Mouse (Mus musculus) liver, adult (tissue): ENCODE data around the gene Bcs1l.

Experiments used
- GATA4 ChIP-seq: IDR thresholded peaks from 2 replicates; pipeline ENCODE4 v1.6.1; 2014; ENCODE audit warnings: mild to moderate bottlenecking, low read length; ENCODE audit not compliant: insufficient replicate concordance

Gene Bcs1l

DNA sequence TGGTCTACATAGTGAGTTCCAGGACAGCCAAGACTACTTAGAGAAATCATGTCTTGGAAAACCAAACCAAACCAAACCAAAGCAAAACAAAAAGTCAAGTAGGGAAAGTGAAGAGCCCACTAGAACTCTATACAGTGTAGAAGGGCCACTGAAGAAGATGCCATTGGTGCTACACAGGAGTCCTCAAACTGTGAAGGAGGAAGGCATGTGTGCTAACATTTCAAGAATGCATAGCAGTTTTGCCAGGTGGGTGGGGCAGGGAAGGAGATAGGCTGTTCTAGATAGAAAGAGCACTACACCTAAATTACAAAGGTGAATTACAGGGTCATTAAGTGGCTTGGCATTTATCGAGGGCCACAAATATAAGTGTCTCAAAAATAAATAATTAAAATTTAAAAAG, 36.1 kb downstream of the Bcs1l start:
- TF ChIP-seq GATA4, result no peak

DNA sequence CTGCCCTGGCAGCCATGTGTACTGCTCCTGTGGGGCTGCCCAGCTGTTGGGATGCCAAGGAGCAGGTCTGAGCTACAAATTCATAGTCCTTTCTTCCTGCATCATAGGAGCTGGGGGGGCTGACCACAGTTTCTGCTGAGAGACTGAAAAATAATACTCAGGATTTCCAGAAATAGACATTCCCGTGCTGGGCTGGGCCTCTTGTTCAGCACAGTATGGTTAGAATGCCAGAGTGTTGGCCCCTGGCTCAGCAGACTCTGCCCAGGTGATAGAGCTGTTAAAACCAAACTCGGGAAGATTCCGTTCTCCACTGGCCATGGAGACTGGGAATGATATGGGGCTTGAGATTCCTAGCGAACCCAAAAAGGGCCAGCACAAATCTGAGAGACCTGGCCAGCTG, 38.0 kb downstream of the Bcs1l start:
- TF ChIP-seq GATA4, result no peak

- TF ChIP-seq GATA4, result no peak
Measured at GRCm38 (mm10) chr1:74628001-74628400, 39.9 kb downstream of the Bcs1l start.

- TF ChIP-seq GATA4, result no peak
Measured at GRCm38 (mm10) chr1:74632734-74633133, 44.6 kb downstream of the Bcs1l start.
